Mouse (Mus musculus) Patski (cell line): ENCODE measurements around the gene Ppp3cb. TPM values are rescaled to one million over a fixed set of nuclear protein-coding genes. Genes with fewer than 3 reads are reported as not detected.

ENCODE experiments used
- ATAC-seq: fragments of 100-300 bp; one replicate; pipeline ENCODE4 v1.8.0; 2021
- CTCF ChIA-PET: fragments of 350-600 bp; sonication (Branson Sonifier 250); formaldehyde crosslinking; loops from one replicate; lab custom pipeline; 2022; ENCODE audit warnings: inconsistent platforms; lab: Charles Lee
- POLR2A ChIA-PET: fragments of 350-600 bp; sonication (Branson Sonifier 250); formaldehyde crosslinking; loops from one replicate; lab custom pipeline; 2022; ENCODE audit warnings: antibody characterized with exemption, inconsistent platforms; lab: Charles Lee
- DNase-seq: peaks from one replicate; pipeline ENCODE4 v3.0.0-alpha.2; 2011; ENCODE audit warnings: low read depth, low spot score
- H3K27me3 ChIP-seq: fragments of 371-371 bp; one replicate; pipeline ENCODE4 v1.5.1; 2021
- CTCF ChIP-seq: fragments of 100-300 bp; IDR thresholded peaks from one replicate; pipeline ENCODE4 v1.5.1; 2021
- in situ Hi-C: fragments of 300-500 bp; cut with MboI; formaldehyde crosslinking; loops from 3 replicates; pipeline ENCODE4 v1.11.1; 2018; ENCODE audit warnings: low pct_unique_long_range_greater_than_20kb, mixed read lengths
- polyA plus RNA-seq: library from polyadenylated mRNA; unstranded; gene quantifications from one replicate; pipeline ENCODE4 v1.2.3, GENCODE M21; 2021

The Ppp3cb gene
- polyA plus RNA-seq, 1 experiment from 2014 or later, result 61.1 TPM

GRCm38 (mm10) chr14:20545529-20546331 lies 643 bp downstream of the Ppp3cb start:
- no peaks in the 10 kb centered on the region for H3K27me3 ChIP-seq
- no peak for DNase-seq
- ChIA-PET POLR2A (interaction anchor here (0.7 kb wide), 1 partner anchor 62 kb away, joined by 4 read pairs; no protein-coding TSS in a partner anchor), CTCF (interaction anchor here (1.2 kb wide), 1 partner anchor 25 kb away, joined by 3 read pairs; no protein-coding TSS in a partner anchor)
- in situ Hi-C loops, result no loop called here
- no peak for TF ChIP-seq CTCF
- ATAC-seq, result peak; percentile 97

GRCm38 (mm10) chr14:20544467-20545411 lies 1.6 kb downstream of the Ppp3cb start:
- POLR2A ChIA-PET, result no interaction called here
- DNase-seq (no peak), ATAC-seq (no peak)
- CTCF ChIA-PET, result interaction anchor here (1.5 kb wide), 1 partner anchor 12 kb away, joined by 3 read pairs; no protein-coding TSS in a partner anchor
- no peaks in the 10 kb centered on the region for H3K27me3 ChIP-seq
- no peak for TF ChIP-seq CTCF
- in situ Hi-C loops, result no loop called here

GRCm38 (mm10) chr14:20529643-20530042 lies 16.7 kb downstream of the Ppp3cb start:
- no peaks in the 10 kb centered on the region for H3K27me3 ChIP-seq
- ATAC-seq (no peak), DNase-seq (no peak)
- POLR2A ChIA-PET, result no interaction called here
- no peak for TF ChIP-seq CTCF
- in situ Hi-C loops, result no loop called here
- CTCF ChIA-PET, result no interaction called here

GRCm38 (mm10) chr14:20520179-20520578 lies 26.2 kb downstream of the Ppp3cb start:
- CTCF ChIA-PET, result no interaction called here
- DNase-seq (no peak), ATAC-seq (no peak)
- H3K27me3 ChIP-seq, result no peaks in the 10 kb centered on the region
- POLR2A ChIA-PET, result no interaction called here
- no peak for TF ChIP-seq CTCF
- in situ Hi-C loops, result no loop called here

- in situ Hi-C loops, result no loop called here
- ATAC-seq, result no peak
- no peak for DNase-seq
- POLR2A ChIA-PET, result no interaction called here
- H3K27me3 ChIP-seq, result no peaks in the 10 kb centered on the region
- CTCF ChIA-PET, result no interaction called here
- TF ChIP-seq CTCF, result no peak
Observed at GRCm38 (mm10) chr14:20508424-20508823, 37.9 kb downstream of the Ppp3cb start.

GRCm38 (mm10) chr14:20502966-20503365 lies 43.4 kb downstream of the Ppp3cb start:
- DNase-seq, result no peak
- TF ChIP-seq CTCF, result no peak
- in situ Hi-C loops, result no loop called here
- POLR2A ChIA-PET, result no interaction called here
- CTCF ChIA-PET, result no interaction called here
- ATAC-seq, result no peak
- no peaks in the 10 kb centered on the region for H3K27me3 ChIP-seq

- ATAC-seq (no peak), DNase-seq (no peak)
- POLR2A ChIA-PET, result no interaction called here
- in situ Hi-C loops, result no loop called here
- no peaks in the 10 kb centered on the region for H3K27me3 ChIP-seq
- no peak for TF ChIP-seq CTCF
- CTCF ChIA-PET, result no interaction called here
Observed at GRCm38 (mm10) chr14:20499982-20500381, 46.4 kb downstream of the Ppp3cb start.

- in situ Hi-C loops, result no loop called here
- ATAC-seq (no peak), DNase-seq (no peak)
- CTCF ChIA-PET, result no interaction called here
- TF ChIP-seq CTCF, result no peak
- POLR2A ChIA-PET, result no interaction called here
- no peaks in the 10 kb centered on the region for H3K27me3 ChIP-seq
Observed at GRCm38 (mm10) chr14:20496603-20497002, 49.8 kb downstream of the Ppp3cb start, which contains the start of gene Mss51. TSS of gene Mss51 (minus strand) at chr14:20496901.

GRCm38 (mm10) chr14:20486031-20486430 lies 60.3 kb downstream of the Ppp3cb start:
- H3K27me3 ChIP-seq, result no peaks in the 10 kb centered on the region
- ChIA-PET POLR2A (interaction anchor here (1.0 kb wide), 1 partner anchor 17 kb away, joined by 3 read pairs; no protein-coding TSS in a partner anchor), CTCF (no interaction called here)
- in situ Hi-C loops, result no loop called here
- ATAC-seq, result no peak
- TF ChIP-seq CTCF, result no peak
- DNase-seq, result no peak

- in situ Hi-C loops, result no loop called here
- no peaks in the 10 kb centered on the region for H3K27me3 ChIP-seq
- ATAC-seq (no peak), DNase-seq (no peak)
- POLR2A ChIA-PET, result interaction anchor here (0.6 kb wide), 2 partner anchors 9 to 60 kb away, joined by 3 to 4 read pairs; no protein-coding TSS in a partner anchor
- CTCF ChIA-PET, result no interaction called here
- no peak for TF ChIP-seq CTCF
Observed at GRCm38 (mm10) chr14:20482051-20482751, 64.2 kb downstream of the Ppp3cb start.
